Mouse (Mus musculus): ENCODE measurements around the gene Gphb5. TPM values are rescaled to one million over a fixed set of nuclear protein-coding genes. Genes with fewer than 3 reads are reported as not detected.
"Not testable (repeated sequence)": the region's sequence is repeated elsewhere in the genome, so short reads cannot be mapped to it uniquely, and the experiment has no call there.

Gene Gphb5
- polyA plus RNA-seq, 1 experiment from 2014 or later = not detected

DNA sequence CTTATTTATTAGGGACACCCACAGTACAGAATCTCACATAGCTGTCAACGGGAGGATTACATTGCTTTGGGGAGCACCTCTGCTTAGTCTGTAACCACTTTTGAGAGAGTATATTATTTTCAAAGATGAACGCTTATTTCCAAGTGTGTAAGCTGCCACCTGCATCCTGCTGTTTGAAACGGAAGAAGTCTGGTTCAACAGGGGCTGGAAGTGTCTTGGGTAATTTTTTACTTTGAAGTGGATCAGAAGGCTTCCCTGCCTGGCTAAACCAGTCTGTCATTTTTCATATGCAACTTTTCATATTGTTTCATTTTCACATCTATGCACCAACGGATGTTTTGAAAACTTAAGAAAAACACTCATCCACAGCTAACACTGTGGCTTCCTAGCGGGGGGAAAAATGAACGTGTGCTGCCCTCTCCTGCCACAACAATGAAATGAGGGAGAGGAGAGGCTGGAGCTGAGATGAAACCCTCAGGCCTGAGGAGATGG lies 32.9 kb upstream of the Gphb5 start:
- Histone ChIP-seq H3K4me1 (ENCODE audit: control insufficient read depth, insufficient read depth, low read depth, low read length) (no peaks in the 10 kb centered on the region), H3K9ac (ENCODE audit: low read depth, low read length) (no peak overlapping the region), H3K9me3 (ENCODE audit: control insufficient read depth, low read length) (no peaks in the 10 kb centered on the region), H3K27ac (ENCODE audit: low read depth, low read length) (no peak overlapping the region), H3K27me3 (replicated peaks; ENCODE audit: control insufficient read depth, insufficient read depth, low read length) (no peaks in the 10 kb centered on the region), H3K36me3 (ENCODE audit: control insufficient read depth, insufficient read depth, low read length) (peaks cover 10% of the 10 kb centered on the region; the same call in 1 of the 2 replicates), H3K4me2 (ENCODE audit: low read length) (no peak overlapping the region), H3K4me3 (ENCODE audit: low read length) (no peak overlapping the region)
- WGBS = 67% methylated on average over 6 of the region's 6 CpGs
- peak; percentile 69; the same call in 1 of the 2 replicates for ATAC-seq

GRCm38 (mm10) chr12:75448921-75449320 lies 32.3 kb upstream of the Gphb5 start:
- Histone ChIP-seq H3K4me3 (ENCODE audit: low read length) (no peak overlapping the region), H3K4me1 (ENCODE audit: control insufficient read depth, insufficient read depth, low read depth, low read length) (no peaks in the 10 kb centered on the region), H3K9me3 (ENCODE audit: control insufficient read depth, low read length) (no peaks in the 10 kb centered on the region), H3K36me3 (ENCODE audit: control insufficient read depth, insufficient read depth, low read length) (peaks cover 10% of the 10 kb centered on the region; the same call in 1 of the 2 replicates), H3K4me2 (ENCODE audit: low read length) (no peak overlapping the region), H3K27me3 (replicated peaks; ENCODE audit: control insufficient read depth, insufficient read depth, low read length) (no peaks in the 10 kb centered on the region), H3K9ac (ENCODE audit: low read depth, low read length) (no peak overlapping the region), H3K27ac (ENCODE audit: low read depth, low read length) (no peak overlapping the region)
- ATAC-seq = no peak
- 80% methylated on average over 5 of the region's 5 CpGs for WGBS

GRCm38 (mm10) chr12:75446245-75446644 lies 29.7 kb upstream of the Gphb5 start:
- no peaks in the 10 kb centered on the region for H3K9me3 ChIP-seq (ENCODE audit: control insufficient read depth, low read length)
- no peak overlapping the region for H3K27ac ChIP-seq (ENCODE audit: low read depth, low read length)
- no peaks in the 10 kb centered on the region for H3K4me1 ChIP-seq (ENCODE audit: control insufficient read depth, insufficient read depth, low read depth, low read length)
- H3K4me3 ChIP-seq (ENCODE audit: low read length) = no peak overlapping the region
- no peak overlapping the region for H3K9ac ChIP-seq (ENCODE audit: low read depth, low read length)
- no peaks in the 10 kb centered on the region for H3K27me3 ChIP-seq (replicated peaks; ENCODE audit: control insufficient read depth, insufficient read depth, low read length)
- WGBS = 89% methylated on average over 7 of the region's 7 CpGs
- no peaks in the 10 kb centered on the region for H3K36me3 ChIP-seq (ENCODE audit: control insufficient read depth, insufficient read depth, low read length)
- H3K4me2 ChIP-seq (ENCODE audit: low read length) = no peak overlapping the region
- ATAC-seq = no peak

DNA sequence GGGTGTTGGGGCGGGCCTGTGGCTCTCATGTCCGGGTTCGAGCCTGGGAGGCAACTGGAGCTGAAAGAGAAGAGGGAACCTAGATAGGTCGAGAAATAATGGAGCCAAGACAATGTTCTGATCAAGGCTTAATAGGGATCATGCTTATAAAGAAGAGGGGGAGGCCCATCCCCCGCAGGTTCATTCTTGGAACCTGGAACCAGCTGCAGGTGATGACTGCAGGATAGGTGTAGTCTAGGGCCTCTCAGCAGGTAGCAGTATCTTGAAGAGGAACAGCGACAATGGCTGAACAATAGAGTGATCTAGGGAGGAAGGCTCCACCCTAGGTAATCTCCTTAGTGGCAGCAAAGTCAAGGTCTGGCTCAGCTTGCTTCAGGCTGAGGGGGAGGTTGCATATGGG lies 15.8 kb upstream of the Gphb5 start:
- WGBS = 87% methylated on average over 6 of the region's 6 CpGs
- ATAC-seq = not testable (repeated sequence)

DNA sequence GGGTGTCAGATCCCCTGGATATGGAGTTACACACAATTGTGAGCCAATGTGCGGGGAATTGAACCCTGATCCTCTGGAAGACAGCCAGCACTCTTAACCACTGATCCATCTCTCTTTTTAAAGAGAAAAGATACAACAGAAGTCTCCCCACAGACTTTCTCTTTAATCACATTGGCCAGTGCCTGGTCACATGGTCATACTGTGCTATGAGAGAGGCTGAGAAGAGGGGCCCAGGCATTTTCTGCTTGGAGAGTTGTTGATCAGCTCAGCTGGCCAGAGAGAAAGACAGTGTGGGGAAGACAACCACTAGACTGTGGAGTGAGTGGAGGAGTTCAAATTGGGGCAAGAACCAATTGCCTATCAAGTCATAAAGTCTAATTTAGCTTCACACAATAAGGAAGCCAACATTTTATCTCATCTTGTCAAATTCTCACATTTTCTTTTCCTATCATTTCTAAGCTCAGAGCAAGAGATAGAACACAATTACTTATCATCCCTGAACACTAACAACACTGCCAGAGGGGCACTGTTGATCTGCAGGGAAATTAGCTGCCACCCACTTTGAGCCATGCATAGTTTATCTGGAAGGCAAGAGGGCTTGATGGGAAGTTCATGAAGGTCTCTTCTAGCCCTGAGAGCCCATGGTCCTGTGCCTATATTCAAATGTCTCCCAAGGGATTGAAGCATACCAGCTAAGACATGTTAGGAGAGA lies 13.3 kb upstream of the Gphb5 start:
- H3K4me2 ChIP-seq (ENCODE audit: low read length) = no peak overlapping the region
- no peak for ATAC-seq
- WGBS = 88% methylated on average over 1 of the region's 1 CpGs

More for the DNA sequence above, 15.8 kb upstream of the Gphb5 start:
- H3K36me3 ChIP-seq (ENCODE audit: control insufficient read depth, insufficient read depth, low read length); H3K9me3 ChIP-seq (ENCODE audit: control insufficient read depth, low read length); H3K27me3 ChIP-seq (replicated peaks; ENCODE audit: control insufficient read depth, insufficient read depth, low read length); H3K4me1 ChIP-seq (ENCODE audit: control insufficient read depth, insufficient read depth, low read depth, low read length); H3K4me2 ChIP-seq (ENCODE audit: low read length); H3K27ac ChIP-seq (ENCODE audit: low read depth, low read length); H3K4me3 ChIP-seq (ENCODE audit: low read length); H3K9ac ChIP-seq (ENCODE audit: low read depth, low read length): not testable (repeated sequence)

DNA sequence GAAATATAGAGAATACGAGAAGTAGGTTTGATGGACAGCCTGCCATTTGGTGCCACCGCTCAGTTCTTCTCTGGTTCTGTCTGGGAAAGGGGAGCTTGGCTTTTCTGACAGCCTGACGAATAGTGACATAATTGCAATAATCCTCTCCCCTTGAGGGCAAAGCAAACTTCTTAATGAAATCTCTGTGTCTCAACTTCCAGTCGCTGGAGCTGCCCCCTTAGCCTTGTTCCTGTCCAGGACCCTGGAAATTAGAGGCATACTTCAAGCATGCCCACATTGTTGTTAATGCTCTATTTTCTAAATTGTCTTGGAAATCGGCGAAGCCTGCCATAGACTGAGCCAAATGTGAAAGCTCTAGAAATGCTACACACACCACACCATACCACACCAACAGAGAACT lies 12.1 kb upstream of the Gphb5 start:
- no peak overlapping the region for H3K4me3 ChIP-seq (ENCODE audit: low read length)
- 81% methylated on average over 6 of the region's 6 CpGs for WGBS
- no peak for ATAC-seq
- H3K36me3 ChIP-seq (ENCODE audit: control insufficient read depth, insufficient read depth, low read length) = no peaks in the 10 kb centered on the region
- H3K9me3 ChIP-seq (ENCODE audit: control insufficient read depth, low read length) = no peaks in the 10 kb centered on the region
- no peaks in the 10 kb centered on the region for H3K27me3 ChIP-seq (replicated peaks; ENCODE audit: control insufficient read depth, insufficient read depth, low read length)
- H3K27ac ChIP-seq (ENCODE audit: low read depth, low read length) = no peak overlapping the region
- H3K4me1 ChIP-seq (ENCODE audit: control insufficient read depth, insufficient read depth, low read depth, low read length) = no peaks in the 10 kb centered on the region
- no peak overlapping the region for H3K9ac ChIP-seq (ENCODE audit: low read depth, low read length)
- no peak overlapping the region for H3K4me2 ChIP-seq (ENCODE audit: low read length)

More for the DNA sequence above, 13.3 kb upstream of the Gphb5 start:
- Histone ChIP-seq H3K4me1 (ENCODE audit: control insufficient read depth, insufficient read depth, low read depth, low read length) (no peaks in the 10 kb centered on the region), H3K4me3 (ENCODE audit: low read length) (no peak overlapping the region), H3K27me3 (replicated peaks; ENCODE audit: control insufficient read depth, insufficient read depth, low read length) (no peaks in the 10 kb centered on the region), H3K36me3 (ENCODE audit: control insufficient read depth, insufficient read depth, low read length) (no peaks in the 10 kb centered on the region), H3K9ac (ENCODE audit: low read depth, low read length) (no peak overlapping the region), H3K27ac (ENCODE audit: low read depth, low read length) (no peak overlapping the region), H3K9me3 (ENCODE audit: control insufficient read depth, low read length) (no peaks in the 10 kb centered on the region)

GRCm38 (mm10) chr12:75425882-75426281 lies 9.3 kb upstream of the Gphb5 start:
- Histone ChIP-seq H3K4me2 (ENCODE audit: low read length) (no peak overlapping the region), H3K9me3 (ENCODE audit: control insufficient read depth, low read length) (no peaks in the 10 kb centered on the region), H3K4me3 (ENCODE audit: low read length) (no peak overlapping the region), H3K36me3 (ENCODE audit: control insufficient read depth, insufficient read depth, low read length) (no peaks in the 10 kb centered on the region), H3K27ac (ENCODE audit: low read depth, low read length) (no peak overlapping the region), H3K27me3 (replicated peaks; ENCODE audit: control insufficient read depth, insufficient read depth, low read length) (no peaks in the 10 kb centered on the region), H3K9ac (ENCODE audit: low read depth, low read length) (no peak overlapping the region), H3K4me1 (ENCODE audit: control insufficient read depth, insufficient read depth, low read depth, low read length) (no peaks in the 10 kb centered on the region)
- WGBS = 88% methylated on average over 7 of the region's 7 CpGs
- no peak for ATAC-seq

- no peak; the same call in 1 of the 2 replicates for ATAC-seq
These were observed 8.2 kb upstream of the Gphb5 start for GRCm38 (mm10) chr12:75424817-75425216.

DNA sequence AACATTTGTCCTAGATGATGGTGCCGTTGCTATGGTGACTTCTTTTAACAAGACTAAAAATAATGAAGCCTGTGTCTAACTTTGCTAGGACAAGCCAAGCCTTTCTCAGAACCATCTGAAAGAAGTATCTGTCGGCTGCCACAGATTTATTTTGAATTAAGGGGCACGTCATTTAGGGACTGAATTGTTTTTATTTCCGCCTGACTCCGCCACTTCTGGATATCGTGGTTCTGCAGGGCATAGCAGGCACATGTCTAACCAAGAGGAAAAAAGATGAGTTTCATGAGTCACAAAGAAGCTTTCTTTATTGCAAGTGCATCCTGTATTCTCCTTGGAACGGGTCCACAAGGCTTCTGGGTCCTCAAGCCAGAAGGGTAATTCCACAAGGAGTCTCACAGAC lies 7.8 kb upstream of the Gphb5 start:
- H3K36me3 ChIP-seq (ENCODE audit: control insufficient read depth, insufficient read depth, low read length) = no peaks in the 10 kb centered on the region
- 48% methylated on average over 7 of the region's 7 CpGs for WGBS
- ATAC-seq = peak; percentile 63; the same call in 1 of the 2 replicates
- no peaks in the 10 kb centered on the region for H3K9me3 ChIP-seq (ENCODE audit: control insufficient read depth, low read length)
- no peaks in the 10 kb centered on the region for H3K27me3 ChIP-seq (replicated peaks; ENCODE audit: control insufficient read depth, insufficient read depth, low read length)
- no peak overlapping the region for H3K27ac ChIP-seq (ENCODE audit: low read depth, low read length)
- H3K4me1 ChIP-seq (ENCODE audit: control insufficient read depth, insufficient read depth, low read depth, low read length) = no peaks in the 10 kb centered on the region
- H3K4me3 ChIP-seq (ENCODE audit: low read length) = no peak overlapping the region
- no peak overlapping the region for H3K4me2 ChIP-seq (ENCODE audit: low read length)
- no peak overlapping the region for H3K9ac ChIP-seq (ENCODE audit: low read depth, low read length)

More at GRCm38 (mm10) chr12:75424817-75425216, 8.2 kb upstream of the Gphb5 start:
- Histone ChIP-seq H3K4me1 (ENCODE audit: control insufficient read depth, insufficient read depth, low read depth, low read length) (no peaks in the 10 kb centered on the region), H3K27ac (ENCODE audit: low read depth, low read length) (no peak overlapping the region), H3K9me3 (ENCODE audit: control insufficient read depth, low read length) (no peaks in the 10 kb centered on the region), H3K9ac (ENCODE audit: low read depth, low read length) (no peak overlapping the region), H3K4me2 (ENCODE audit: low read length) (no peak overlapping the region), H3K36me3 (ENCODE audit: control insufficient read depth, insufficient read depth, low read length) (no peaks in the 10 kb centered on the region), H3K4me3 (ENCODE audit: low read length) (no peak overlapping the region), H3K27me3 (replicated peaks; ENCODE audit: control insufficient read depth, insufficient read depth, low read length) (no peaks in the 10 kb centered on the region)
- WGBS = 88% methylated on average over 4 of the region's 4 CpGs

Data from hindbrain, embryonic 16.5 days (tissue).